Mouse (Mus musculus): ENCODE measurements around the gene Rps23.

- TF ChIP-seq CTCF (IDR thresholded peaks at IDR 0.05; ENCODE audit: borderline replicate concordance, control insufficient read depth, extremely low read depth, insufficient read depth, low read length, poor library complexity) (no peak), POLR2A (IDR thresholded peaks at IDR 0.05; ENCODE audit: control insufficient read depth, extremely low read depth, insufficient read depth, low read length, poor library complexity) (no peak)
Observed at GRCm38 (mm10) chr13:90907376-90907775, 15.4 kb upstream of the Rps23 start.

Data from thymus, adult 2 months (tissue).